Mouse (Mus musculus): ENCODE measurements around the gene Spin2g.
"Not testable (repeated sequence)": the region's sequence is repeated elsewhere in the genome, so short reads cannot be mapped to it uniquely, and the experiment has no call there.

Spin2g gene

GRCm38 (mm10) chrX:34238633-34239032, at the start of gene Spin2g:
TSS of gene Spin2g (minus strand) at chrX:34238733.
- not testable (repeated sequence) for DNase-seq (ENCODE audit: low spot score)
